Mouse (Mus musculus) heart, postnatal 0 days (tissue): ENCODE measurements at regions not wholly inside any gene's neighbourhood (a gene's known extent, or its start where the extent isn't known, plus 50 kb on each side); places are given as distances from the start of the nearest gene placed in this dataset.

Experiments used
- ATAC-seq: fragments of 200-750 bp; cut with Nextera tagmentation; 2 replicates; pipeline ENCODE4 v1.8.0; 2017; ENCODE audit warnings: low read depth, moderate number of reproducible peaks, moderate library complexity; ENCODE audit not compliant: insufficient read depth
- DNase-seq: peaks from one replicate; pipeline ENCODE4 v3.0.0-alpha.2; 2016; ENCODE audit warnings: low spot score
- H3K27ac ChIP-seq: fragments of 300-500 bp; sonication (generic); 2 replicates; pipeline ENCODE4 v1.5.1; 2014; ENCODE audit warnings: low read depth, mild to moderate bottlenecking
- H3K27me3 ChIP-seq: fragments of 300-500 bp; sonication (generic); 2 replicates; pipeline ENCODE4 v1.6.1; 2014; ENCODE audit warnings: low read length, mixed read lengths; ENCODE audit not compliant: control insufficient read depth, insufficient read depth
- H3K36me3 ChIP-seq: fragments of 300-500 bp; sonication (generic); replicated peaks from 2 replicates; pipeline ENCODE4 v1.6.1; 2014; ENCODE audit warnings: low read length, mixed read lengths; ENCODE audit not compliant: control insufficient read depth, insufficient read depth
- H3K4me1 ChIP-seq: fragments of 300-500 bp; sonication (generic); 2 replicates; pipeline ENCODE4 v1.6.1; 2014; ENCODE audit warnings: antibody characterized with exemption; ENCODE audit not compliant: control insufficient read depth, insufficient read depth
- H3K4me2 ChIP-seq: fragments of 300-500 bp; sonication (generic); 2 replicates; pipeline ENCODE4 v1.6.1; 2014; ENCODE audit warnings: low read depth, mild to moderate bottlenecking, low read length, moderate library complexity
- H3K4me3 ChIP-seq: fragments of 300-500 bp; sonication (generic); 2 replicates; pipeline ENCODE4 v1.5.1; 2014; ENCODE audit warnings: low read depth, low read length
- H3K9ac ChIP-seq: fragments of 300-500 bp; sonication (generic); replicated peaks from 2 replicates; pipeline ENCODE4 v1.6.1; 2014; ENCODE audit warnings: low read depth, low read length, mixed read lengths
- H3K9me3 ChIP-seq: fragments of 300-500 bp; sonication (generic); replicated peaks from 2 replicates; pipeline ENCODE4 v1.6.1; 2016; ENCODE audit warnings: low read length; ENCODE audit not compliant: control insufficient read depth
- CTCF ChIP-seq: IDR thresholded peaks from 2 replicates; pipeline ENCODE4 v1.5.1; 2016; ENCODE audit warnings: antibody characterized with exemption, control low read depth, low read depth
- EP300 ChIP-seq: IDR thresholded peaks from 2 replicates; pipeline ENCODE4 v1.6.1; 2016; ENCODE audit warnings: antibody characterized with exemption, low read depth
- WGBS: fragments of 180-500 bp; shearing (Covaris S2); extraction: QIAGEN DNeasy Blood & Tissue Kit; methylation state at CpG from one replicate; pipeline ENCODE4 v1.1.7; 2014; 5-methylcytosine and 5-hydroxymethylcytosine counted together

DNA sequence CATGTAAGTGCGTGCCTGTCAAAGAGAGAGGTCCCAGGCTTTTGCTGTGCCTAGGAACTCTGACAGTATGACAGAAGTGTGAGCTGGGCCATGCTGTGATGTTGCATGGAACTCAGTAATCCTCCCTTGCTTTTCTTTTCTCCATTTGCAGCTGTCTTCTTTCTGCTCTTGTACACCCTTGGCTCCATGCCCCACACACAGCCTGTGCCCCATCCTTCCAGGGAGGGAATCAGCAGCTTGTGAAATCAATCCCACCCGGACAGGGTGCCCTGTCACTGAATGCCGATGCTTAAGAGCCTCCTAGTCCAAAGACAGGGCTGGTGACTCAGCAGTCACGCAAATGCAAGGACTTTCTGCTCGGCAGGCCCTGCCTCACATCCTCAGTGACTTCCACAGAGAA lies 72.4 kb downstream of the Nog start:
- TF ChIP-seq CTCF (no peak), EP300 (no peak)
- Histone ChIP-seq H3K4me2 (no peak overlapping the region), H3K27ac (no peak overlapping the region), H3K4me3 (no peak overlapping the region), H3K36me3 (no peaks in the 10 kb centered on the region), H3K27me3 (no peaks in the 10 kb centered on the region), H3K9ac (no peak overlapping the region), H3K9me3 (no peaks in the 10 kb centered on the region), H3K4me1 (no peaks in the 10 kb centered on the region)
- no peak for DNase-seq
- 45% methylated on average over 5 of the region's 5 CpGs for WGBS
- ATAC-seq, result no peak

DNA sequence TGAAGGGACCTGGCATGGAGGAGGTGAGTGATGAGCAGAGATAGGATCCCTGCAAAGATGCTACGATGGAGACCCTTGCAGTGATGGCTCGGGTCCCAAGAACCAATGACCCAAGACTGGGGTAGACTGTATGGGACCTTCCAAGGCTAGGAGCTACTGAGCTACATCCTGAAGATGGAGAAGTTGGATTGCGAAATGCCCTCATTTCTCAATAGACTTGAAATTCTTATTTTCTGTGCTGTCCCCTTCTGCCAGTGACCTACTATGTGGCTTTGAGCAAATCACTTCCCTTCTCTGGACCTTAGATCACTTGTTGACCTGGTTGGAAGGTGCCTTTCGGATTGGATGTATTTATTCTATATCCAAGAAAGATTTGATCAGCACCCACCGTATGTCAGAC lies 88.9 kb downstream of the Nog start:
- H3K4me2 ChIP-seq, result no peak overlapping the region
- no peaks in the 10 kb centered on the region for H3K27me3 ChIP-seq
- no peaks in the 10 kb centered on the region for H3K36me3 ChIP-seq
- no peak overlapping the region for H3K4me3 ChIP-seq
- H3K9me3 ChIP-seq, result no peaks in the 10 kb centered on the region
- TF ChIP-seq EP300, result no peak
- TF ChIP-seq CTCF, result no peak
- H3K4me1 ChIP-seq, result no peaks in the 10 kb centered on the region
- H3K9ac ChIP-seq, result no peak overlapping the region
- no peak for DNase-seq
- 86% methylated on average over 5 of the region's 5 CpGs for WGBS
- no peak overlapping the region for H3K27ac ChIP-seq
- ATAC-seq, result no peak

- Histone ChIP-seq H3K4me2 (no peak overlapping the region), H3K9me3 (no peaks in the 10 kb centered on the region), H3K36me3 (no peaks in the 10 kb centered on the region), H3K4me1 (no peaks in the 10 kb centered on the region), H3K27me3 (no peaks in the 10 kb centered on the region), H3K4me3 (no peak overlapping the region), H3K27ac (no peak overlapping the region), H3K9ac (no peak overlapping the region)
- 49% methylated on average over 11 of the region's 11 CpGs for WGBS
- ATAC-seq, result no peak
- no peak for DNase-seq
- TF ChIP-seq EP300 (no peak), CTCF (no peak)
These were observed 92.6 kb downstream of the Nog start for GRCm38 (mm10) chr11:89209531-89209950.

GRCm38 (mm10) chr11:89209072-89209471 lies 93.1 kb downstream of the Nog start:
- TF ChIP-seq CTCF (no peak), EP300 (no peak)
- no peaks in the 10 kb centered on the region for H3K9me3 ChIP-seq
- WGBS, result 61% methylated on average over 6 of the region's 6 CpGs
- H3K27ac ChIP-seq, result no peak overlapping the region
- H3K27me3 ChIP-seq, result no peaks in the 10 kb centered on the region
- no peak overlapping the region for H3K4me2 ChIP-seq
- DNase-seq (no peak), ATAC-seq (no peak)
- no peak overlapping the region for H3K9ac ChIP-seq
- H3K4me3 ChIP-seq, result no peak overlapping the region
- no peaks in the 10 kb centered on the region for H3K4me1 ChIP-seq
- H3K36me3 ChIP-seq, result no peaks in the 10 kb centered on the region

DNA sequence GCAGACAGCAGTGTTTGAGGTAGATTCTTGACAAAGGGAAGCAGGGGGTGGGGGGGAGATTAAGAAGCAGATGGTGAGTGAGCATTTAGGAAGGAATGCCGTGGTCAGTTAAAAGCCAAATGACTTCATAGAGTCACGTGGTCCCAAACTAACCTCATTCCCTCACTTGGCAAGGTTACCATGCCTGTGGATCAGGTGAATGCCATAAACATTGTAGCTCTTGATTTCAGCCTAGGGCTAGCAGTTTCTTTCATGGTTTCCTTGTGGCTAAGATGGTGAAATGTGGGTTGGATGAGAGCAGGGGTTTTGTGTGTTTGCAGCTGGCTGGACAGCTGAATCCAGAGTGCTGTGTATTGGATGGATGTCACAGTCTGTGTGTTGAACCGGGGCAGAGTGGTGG lies 95.3 kb downstream of the Nog start:
- H3K4me2 ChIP-seq, result no peak overlapping the region
- 59% methylated on average over 3 of the region's 3 CpGs for WGBS
- no peak overlapping the region for H3K27ac ChIP-seq
- no peaks in the 10 kb centered on the region for H3K4me1 ChIP-seq
- ATAC-seq, result no peak
- no peaks in the 10 kb centered on the region for H3K27me3 ChIP-seq
- H3K9me3 ChIP-seq, result no peaks in the 10 kb centered on the region
- TF ChIP-seq CTCF (no peak), EP300 (no peak)
- no peak for DNase-seq
- no peak overlapping the region for H3K4me3 ChIP-seq
- no peak overlapping the region for H3K9ac ChIP-seq
- no peaks in the 10 kb centered on the region for H3K36me3 ChIP-seq

- no peaks in the 10 kb centered on the region for H3K9me3 ChIP-seq
- TF ChIP-seq CTCF, result no peak
- no peak for TF ChIP-seq EP300
- H3K27me3 ChIP-seq, result no peaks in the 10 kb centered on the region
- H3K4me3 ChIP-seq, result no peak overlapping the region
- ATAC-seq (no peak), DNase-seq (no peak)
- H3K4me1 ChIP-seq, result no peaks in the 10 kb centered on the region
- no peak overlapping the region for H3K9ac ChIP-seq
- no peaks in the 10 kb centered on the region for H3K36me3 ChIP-seq
- H3K4me2 ChIP-seq, result no peak overlapping the region
- H3K27ac ChIP-seq, result no peak overlapping the region
- 51% methylated on average over 7 of the region's 7 CpGs for WGBS
These were observed 97.1 kb downstream of the Nog start for GRCm38 (mm10) chr11:89204948-89205545.
